Mouse (Mus musculus): ENCODE data around the gene Tceal3. TPM values are rescaled to one million over a fixed set of nuclear protein-coding genes. Genes with fewer than 3 reads are reported as not detected.
"Not testable (repeated sequence)": the region's sequence is repeated elsewhere in the genome, so short reads cannot be mapped to it uniquely, and the experiment has no call there.

Gene Tceal3
- 100 to 1,000 TPM; 150 to 189 (median 184) TPM for total RNA-seq (2022)

DNA sequence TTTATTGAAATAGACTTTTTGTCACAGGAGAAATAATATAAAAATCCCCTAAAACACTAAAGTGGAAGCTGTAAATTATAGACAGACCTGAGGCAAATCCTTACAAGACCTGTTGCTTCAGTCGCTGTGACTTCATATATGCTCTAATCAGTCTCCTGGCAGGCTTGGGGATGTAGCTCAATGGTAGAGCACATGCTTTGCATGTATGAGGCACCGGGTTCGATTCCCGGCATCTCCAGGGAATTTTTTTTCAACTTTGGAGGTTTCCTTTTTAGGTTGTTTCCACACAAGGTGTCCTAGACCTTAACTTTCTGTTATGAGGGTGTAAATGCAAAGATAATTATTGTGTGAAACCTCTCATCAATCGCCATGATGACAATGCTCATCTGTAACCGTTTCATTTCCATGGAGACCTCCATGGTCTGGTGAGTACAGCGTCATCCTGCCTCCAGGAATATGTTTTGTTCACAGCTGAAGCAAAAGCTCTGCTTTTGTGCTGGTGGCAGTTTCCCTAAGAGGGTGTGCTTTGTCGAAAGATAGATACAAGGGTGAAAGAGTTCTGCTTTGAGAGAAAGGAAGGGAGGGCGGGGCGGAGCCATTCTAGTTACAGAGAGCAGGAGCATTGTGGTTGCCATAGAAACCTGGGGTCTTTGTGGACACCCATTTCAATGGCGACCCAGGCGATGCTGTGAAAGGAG, at the start of gene Tceal3:
TSS of gene Tceal3 (plus strand) at position 644 of the 698 bp plus-strand sequence.
- DNase-seq (ENCODE audit: low spot score in 2 of 2) = peak; percentile 53 to 69

DNA sequence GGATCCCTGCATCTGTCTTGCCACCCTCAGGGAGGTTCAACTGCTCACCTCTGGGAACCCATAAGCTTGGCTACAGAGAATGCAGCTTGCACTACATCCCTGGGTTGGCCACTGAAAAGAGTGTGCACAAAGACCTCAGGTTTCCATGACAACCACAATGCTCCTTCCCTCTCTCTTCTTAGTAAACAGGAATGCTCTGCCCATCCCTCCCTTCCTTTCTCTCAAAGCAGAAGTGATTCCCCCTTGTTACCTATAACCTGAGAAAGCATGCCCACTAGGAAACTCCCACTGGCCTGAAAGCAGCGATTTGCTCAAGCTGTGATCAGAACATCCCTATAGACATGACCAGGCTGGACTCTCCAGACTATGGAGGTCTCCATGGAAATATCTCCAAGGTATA, 46.7 kb upstream of the Tceal3 start, which contains the start of gene Kir3dl2:
TSS of gene Kir3dl2 (minus strand) at position 101 of the 400 bp plus-strand sequence.
- DNase-seq (ENCODE audit: low spot score in 2 of 2) = not testable (repeated sequence)

DNA sequence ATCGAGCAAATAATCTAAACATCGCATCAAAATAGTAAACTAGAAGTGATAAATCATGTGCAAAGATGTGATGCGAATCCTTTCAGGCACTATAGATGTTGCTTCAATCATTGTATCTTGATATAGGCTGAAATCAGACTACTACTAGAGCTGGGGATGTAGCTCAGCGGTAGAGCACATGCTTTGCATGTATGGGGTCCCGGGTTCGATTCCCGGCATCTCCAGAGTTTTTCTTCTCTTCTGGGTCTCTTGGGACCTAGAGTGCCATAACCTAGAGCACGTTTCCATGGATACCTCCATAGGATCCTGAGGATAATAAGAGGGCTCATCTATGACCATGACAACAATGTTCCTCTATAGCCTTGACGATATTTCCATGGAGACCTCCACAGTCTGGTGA, 21.5 kb upstream of the Tceal3 start:
- DNase-seq (ENCODE audit: low spot score in 2 of 2) = not testable (repeated sequence)

DNA sequence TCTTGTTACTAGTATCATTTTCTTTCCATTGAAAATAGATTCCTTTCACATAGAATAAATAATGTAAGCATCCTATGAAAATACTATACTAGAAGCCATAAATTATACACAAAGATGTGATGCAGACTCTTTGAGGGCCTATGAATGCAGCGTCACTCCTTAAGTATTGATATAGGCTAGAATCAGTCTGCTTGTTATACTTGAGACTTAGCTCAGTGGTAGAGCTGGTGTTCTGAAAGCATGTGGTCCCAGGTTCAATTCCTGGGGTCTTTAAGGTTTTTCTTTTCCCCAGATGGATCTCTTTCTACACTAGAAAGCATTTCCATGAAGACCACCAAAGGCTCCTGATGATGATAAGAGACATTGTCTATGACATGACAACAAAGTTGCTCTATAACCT, 6.0 kb upstream of the Tceal3 start:
- DNase-seq (ENCODE audit: low spot score in 2 of 2) = no peak

DNA sequence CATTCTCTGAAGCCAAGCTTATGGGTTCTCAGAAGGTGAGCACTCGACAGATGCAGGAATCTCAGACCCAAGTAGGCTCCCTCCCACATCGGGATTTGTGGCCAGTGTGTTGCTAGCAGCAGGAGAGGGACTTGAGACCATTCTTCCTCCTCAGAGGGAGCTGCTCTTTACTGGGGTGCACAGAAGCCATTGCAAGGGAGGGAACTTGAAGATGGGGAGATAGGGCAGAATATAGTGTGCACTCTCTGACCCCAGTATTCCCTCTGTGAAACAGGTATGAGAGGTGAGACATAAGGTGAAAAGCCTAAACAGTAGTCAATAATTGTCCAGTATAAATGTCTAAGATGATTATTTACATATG, 235 bp downstream of the Tceal3 start:
- DNase-seq (ENCODE audit: low spot score in 2 of 2) = no peak

DNA sequence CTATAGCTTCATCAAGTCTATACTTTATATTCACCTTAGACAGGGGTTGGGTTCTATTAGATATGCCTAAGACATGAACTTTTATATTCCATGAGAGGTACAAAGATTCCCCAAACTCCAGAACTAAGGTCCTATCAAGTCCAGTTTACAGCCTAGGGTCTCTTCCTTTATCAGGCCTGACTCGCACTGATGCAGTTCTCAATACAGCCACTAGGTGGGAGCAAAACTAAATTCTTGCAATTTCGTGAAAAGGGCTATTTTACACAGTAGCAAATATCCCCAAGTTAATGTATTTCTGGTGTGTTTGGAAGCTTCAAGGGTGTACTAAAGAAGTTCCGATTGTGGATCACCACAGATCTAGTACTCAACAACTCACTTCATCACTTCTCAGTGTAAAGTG, 8.8 kb downstream of the Tceal3 start:
- peak in 1 of 2 experiments; percentile 16 for DNase-seq (ENCODE audit: low spot score in 2 of 2)

DNA sequence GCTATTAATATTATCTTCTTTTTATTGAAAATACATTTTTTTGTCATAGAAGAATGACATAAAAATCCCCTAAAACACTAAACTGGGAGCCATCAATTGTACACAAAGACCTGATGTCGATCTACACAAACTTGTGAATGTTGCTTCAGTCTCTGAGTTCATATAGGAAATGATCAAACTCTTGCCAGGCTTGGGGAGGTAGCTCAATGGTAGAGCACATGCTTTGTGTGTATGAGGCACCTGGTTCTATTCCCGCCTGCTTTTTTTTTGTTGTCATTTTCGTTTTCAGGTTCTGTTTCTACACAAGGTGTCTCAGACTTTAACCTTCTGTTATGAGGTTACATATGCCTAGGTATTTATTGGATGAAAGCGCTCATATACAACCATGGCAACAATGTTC, 16.3 kb downstream of the Tceal3 start:
- DNase-seq (ENCODE audit: low spot score in 2 of 2) = no peak

DNA sequence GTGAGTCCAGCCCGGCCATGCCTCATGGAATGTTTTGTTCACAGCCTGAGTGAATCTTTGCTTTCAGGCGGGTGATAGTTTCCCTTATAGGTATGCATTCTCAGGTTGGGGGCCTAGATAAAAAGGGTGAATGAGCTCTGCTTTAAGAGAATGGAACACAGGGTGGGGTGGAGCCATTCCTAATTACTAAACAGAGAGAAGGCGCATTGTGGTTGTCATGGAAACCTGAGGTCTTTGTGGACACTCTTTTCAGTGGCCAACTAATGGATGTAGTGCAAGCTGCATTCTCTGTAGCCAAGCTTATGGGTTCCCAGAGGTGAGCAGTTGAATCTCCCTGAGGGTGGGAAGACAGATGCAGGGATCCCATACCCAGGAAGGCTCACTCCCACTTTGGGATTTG, 16.8 kb downstream of the Tceal3 start:
- DNase-seq (ENCODE audit: low spot score in 2 of 2) = no peak

DNA sequence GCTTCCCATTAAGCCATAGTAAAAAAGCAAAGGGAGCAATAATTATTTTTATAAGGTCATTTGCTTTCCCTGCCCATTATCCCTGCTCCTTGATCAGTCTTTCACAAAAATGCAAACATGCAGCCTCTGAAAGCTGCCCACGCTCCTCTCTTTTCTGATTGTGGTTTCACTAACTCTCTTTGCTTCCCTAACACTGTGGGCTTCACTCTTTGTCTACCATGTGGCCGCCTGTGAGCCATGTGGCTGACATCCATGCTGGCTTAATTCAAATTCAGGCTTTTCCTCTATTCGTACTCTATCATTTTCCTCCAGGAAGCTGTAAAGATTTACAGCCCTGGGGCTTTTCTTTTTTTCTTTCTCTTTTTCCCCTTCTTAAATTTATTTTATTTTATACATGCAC, 20.7 kb downstream of the Tceal3 start:
- no peak for DNase-seq (ENCODE audit: low spot score in 2 of 2)

DNA sequence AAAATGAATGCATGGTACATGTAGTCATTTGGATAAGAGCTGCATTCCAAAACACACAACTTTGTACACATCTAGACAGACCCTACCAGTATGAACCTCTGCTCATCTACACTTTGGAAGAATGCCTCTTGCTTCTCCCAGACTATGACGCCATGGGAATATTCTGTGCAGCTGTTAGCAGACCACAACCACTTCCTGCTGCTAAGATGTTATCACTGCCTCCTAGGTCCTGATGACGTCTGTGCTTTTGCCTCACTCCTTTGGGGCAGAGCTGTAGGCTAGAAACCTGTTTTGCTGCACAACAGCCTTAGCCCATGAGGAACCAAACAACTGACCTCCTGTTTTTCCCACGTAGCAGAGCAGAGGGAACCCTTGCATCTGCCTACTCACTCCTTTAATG, 25.2 kb downstream of the Tceal3 start:
- DNase-seq (ENCODE audit: low spot score in 2 of 2) = not testable (repeated sequence)

DNA sequence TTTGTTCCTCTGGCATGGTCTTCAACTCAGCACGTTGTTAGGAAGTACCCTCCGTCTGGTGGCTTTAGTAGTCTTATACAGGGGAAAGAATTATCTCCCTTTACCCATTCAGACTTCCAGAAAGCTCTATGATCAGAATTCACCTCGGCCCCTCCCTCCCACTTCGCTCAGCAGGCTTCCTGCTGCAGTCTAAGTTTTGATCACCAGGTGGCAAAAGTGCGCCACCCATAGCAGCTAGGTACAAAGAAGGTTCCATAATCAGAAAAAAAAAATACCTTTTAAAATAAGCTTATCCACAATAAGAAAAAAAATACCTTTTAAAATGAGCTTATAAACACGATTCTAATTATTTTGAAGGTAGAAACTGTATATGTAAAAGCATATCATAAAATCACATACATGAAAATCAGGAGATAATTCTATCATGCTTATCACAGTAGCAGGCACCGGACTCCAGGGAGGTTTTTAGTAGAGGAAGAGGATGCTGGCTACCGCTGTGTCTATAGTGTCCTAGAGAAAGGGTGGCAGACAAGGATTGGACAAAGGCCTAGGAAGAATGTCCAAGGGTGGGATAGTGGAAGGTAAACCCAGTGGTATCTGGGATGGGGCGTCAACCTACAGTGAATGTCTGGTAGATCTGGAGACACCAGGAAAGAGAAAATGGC, 34.4 kb downstream of the Tceal3 start:
- DNase-seq (ENCODE audit: low spot score in 2 of 2) = peak; percentile 12 to 15

DNA sequence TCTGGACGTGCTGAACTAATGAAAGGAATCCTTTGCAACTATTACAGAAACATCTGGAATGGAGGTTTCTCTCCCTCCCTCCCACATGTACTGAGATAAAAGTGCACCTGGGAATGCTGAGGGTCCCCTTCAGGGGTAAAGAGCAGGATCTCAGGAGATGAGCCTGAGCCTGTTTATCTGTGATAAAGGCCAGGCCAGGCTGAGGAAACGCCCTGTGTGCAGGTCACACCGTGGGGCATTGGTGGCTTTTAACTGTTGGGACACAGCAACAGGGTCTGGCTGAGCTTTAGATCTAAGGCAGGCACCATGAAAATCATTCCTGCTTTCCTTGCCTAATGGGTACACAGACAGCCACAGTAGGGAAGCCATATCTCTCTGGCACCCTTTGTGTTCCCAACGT, 35.3 kb downstream of the Tceal3 start:
- DNase-seq (ENCODE audit: low spot score in 2 of 2) = no peak

DNA sequence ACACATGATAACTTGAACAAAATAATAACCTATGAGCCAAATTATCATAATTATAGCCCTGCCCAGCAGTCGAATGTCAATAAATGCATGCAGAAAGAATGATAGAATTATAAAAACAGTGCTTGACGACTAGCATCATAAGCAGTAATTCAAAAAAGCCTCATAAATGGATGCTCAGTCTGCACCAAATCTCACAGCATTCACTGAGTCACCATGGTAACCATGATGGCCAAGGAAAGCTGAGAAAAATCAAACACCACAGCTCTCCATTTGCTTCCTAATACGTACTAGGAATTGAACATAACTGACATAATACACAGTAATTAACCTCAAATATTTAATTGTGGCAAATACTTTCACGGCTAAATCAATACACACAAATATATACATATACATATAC, 44.5 kb downstream of the Tceal3 start:
- DNase-seq (ENCODE audit: low spot score in 2 of 2) = no peak

DNA sequence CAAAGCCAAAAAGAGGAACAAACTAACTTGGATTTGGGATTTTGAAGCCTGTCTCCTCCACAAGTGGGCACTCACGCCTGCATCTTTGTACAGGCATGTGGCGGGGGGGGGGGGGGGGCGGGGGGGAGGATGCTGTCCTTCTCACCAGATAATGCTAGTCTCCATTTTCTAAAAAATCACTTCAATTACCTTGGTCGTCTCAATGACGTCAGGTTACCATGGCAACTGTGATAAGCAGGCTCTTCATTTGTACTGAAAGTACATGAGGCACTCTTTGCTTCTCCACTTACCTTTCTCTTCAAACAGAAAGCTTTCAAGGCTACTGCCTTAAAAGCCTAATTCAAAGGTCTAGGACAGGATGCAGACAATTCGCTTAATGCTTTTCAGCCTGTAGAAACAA, 49.1 kb downstream of the Tceal3 start:
- DNase-seq (ENCODE audit: low spot score in 2 of 2) = peak in 1 of 2 experiments; percentile 18

DNA sequence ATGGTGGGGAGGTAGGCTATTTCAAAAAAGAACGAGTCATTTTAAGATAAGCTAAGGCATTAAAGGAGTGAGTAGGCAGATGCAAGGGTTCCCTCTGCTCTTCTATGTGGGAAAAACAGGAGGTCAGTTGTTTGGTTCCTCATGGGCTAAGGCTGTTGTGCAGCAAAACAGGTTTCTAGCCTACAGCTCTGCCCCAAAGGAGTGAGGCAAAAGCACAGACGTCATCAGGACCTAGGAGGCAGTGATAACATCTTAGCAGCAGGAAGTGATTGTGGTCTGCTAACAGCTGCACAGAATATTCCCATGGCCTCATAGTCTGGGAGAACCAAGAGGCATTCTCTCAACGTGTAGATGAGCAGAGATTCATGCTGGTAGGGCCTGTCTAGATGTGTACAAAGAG, 55.2 kb downstream of the Tceal3 start:
- DNase-seq (ENCODE audit: low spot score in 2 of 2) = not testable (repeated sequence)

DNA sequence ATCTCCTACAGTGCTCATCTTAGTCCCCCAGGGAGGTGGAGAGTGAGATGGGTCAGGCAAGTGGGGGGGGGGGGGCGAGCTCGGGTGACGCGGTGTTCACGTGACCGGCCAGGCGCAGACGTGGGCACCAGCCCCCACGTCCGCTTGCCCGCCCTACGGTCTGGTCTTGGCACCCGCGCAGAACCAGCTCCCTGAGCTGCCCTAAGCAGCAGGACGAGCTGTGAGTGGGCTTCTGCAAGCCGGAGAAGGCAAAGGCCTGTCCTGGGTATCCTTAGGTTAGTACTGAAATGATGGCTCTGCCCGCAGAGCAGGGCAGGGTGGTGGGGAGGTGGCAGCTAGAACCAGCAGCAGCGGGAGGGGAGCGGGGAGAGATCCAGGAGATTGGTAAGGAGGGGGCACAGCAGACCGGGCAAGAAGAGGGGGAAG, 75.7 kb downstream of the Tceal3 start:
- peak; percentile 8 to 15 for DNase-seq (ENCODE audit: low spot score in 2 of 2)

DNA sequence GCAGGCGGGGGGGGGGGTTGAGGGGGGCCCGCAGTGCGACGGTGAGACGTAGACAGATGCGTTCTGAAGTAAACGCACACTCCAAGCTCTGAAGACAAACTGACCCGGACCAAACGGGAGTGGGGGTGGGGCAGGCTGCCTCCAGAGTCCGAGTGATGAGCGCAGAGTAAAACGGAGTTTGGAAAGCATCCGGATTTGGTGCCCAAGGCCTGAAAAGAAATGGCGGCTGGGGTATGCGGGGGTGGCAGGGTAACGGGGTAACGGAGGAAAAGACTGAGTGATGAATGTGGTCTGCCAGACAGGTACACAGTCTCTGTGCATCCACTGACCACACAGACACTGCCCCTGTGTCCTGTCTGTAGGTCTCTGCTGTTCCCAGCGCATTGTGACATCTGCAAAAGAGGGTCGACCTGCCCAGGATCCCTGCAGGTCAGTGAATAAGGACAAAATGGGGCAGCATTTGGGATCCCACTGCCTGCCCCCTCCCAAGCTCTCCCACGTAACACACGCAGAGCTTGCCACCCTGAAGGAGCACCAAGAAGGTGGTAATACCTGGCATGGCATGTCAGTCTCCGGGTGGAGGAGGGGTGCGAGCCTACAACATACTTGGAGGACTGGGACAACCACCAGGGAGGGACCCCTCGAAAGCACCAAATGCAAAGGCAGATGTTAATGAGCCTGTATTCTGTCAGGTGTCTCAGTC, 76.3 kb downstream of the Tceal3 start:
- DNase-seq (ENCODE audit: low spot score in 2 of 2) = peak; percentile 19 to 25

DNA sequence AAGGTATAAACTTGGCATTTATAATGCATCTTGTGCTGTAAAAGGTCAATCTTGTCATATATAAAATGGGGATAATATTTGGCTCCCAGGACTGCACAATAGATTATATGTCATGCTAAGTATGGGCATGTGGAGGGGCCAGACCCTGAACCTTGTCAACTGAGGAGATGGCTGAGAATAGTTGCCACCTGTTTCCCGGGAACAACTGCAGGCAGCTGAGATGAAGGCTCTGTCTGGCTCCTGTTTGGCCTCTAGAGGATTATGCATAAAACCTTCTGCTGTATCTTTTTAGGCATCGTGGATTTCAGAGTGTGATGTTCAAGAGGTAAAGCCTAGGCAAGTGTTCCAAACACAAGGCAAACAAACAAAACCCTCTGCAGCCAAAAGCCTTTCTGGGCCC, 78.2 kb downstream of the Tceal3 start:
- no peak for DNase-seq (ENCODE audit: low spot score in 2 of 2)

DNA sequence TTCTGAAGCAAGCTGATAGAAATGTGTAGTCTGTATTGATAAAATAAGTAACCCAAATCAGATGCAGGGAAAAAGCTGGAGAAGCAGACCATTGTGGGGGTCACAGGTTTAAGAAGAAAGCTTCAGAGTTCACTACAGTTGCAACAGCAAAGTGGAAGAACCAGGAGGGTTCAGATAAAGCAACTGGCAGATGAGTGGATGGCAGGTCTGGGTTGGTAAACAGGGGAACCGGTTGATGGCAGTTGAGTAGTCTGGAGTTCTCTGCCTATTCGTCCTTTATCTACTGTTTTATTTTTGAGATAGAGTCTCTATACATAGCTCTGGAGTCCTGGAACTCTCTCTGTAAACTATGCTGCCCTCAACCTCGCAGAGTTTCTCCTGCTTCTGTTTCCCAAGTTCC, 90.3 kb downstream of the Tceal3 start:
- DNase-seq (ENCODE audit: low spot score in 2 of 2) = no peak

DNA sequence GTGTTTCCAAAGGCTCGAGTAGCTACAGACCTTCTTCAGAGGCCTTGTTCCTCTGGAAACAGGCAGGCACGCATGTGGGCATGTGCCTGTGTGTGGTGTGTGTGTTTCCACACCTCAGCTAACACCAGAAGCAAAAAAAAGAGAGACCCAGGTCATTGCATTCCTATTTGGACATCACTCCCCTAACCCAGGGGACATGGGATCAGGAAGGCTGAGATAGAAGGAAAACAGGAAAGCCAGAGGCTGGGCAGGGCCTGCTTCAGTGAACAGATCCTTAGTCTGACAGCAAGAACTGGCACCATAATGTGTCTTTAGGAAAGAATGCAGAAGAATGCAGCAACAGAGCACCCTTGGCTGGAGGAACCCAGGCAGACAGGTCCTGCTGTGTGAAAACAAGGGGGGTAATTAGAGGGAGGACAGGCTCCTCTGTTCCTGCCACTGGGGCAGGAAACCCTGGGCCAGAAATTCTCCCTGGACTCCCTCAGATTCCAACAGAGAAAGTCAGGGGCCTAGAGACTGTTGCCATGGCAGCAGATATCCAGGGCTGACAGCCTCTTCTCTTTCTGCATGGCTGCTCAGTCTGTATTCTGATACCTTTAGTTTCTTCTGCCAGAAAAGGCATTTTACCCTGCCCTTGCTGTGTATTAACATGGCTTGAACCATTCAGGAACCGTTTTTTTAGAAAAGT, 101.1 kb downstream of the Tceal3 start:
- not testable (repeated sequence) for DNase-seq (ENCODE audit: low spot score in 2 of 2)

DNA sequence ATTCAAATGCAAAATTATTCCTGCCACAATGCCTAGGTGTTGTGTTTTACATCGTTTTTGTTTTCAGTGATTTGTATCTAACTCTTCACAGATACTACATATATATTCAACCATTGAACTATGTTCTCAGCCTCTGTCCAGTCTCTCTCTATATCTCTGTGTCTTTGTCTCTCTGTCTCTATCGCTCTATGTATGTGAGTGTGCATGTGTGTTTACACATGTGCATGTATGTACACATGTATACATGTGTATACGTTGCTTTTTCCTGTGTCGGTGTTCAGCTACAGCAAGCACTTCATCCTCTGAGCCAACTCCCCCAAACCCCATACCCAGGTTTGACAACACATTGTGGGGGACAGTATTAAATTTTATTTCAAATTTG, 101.6 kb downstream of the Tceal3 start:
- DNase-seq (ENCODE audit: low spot score in 2 of 2) = no peak

DNA sequence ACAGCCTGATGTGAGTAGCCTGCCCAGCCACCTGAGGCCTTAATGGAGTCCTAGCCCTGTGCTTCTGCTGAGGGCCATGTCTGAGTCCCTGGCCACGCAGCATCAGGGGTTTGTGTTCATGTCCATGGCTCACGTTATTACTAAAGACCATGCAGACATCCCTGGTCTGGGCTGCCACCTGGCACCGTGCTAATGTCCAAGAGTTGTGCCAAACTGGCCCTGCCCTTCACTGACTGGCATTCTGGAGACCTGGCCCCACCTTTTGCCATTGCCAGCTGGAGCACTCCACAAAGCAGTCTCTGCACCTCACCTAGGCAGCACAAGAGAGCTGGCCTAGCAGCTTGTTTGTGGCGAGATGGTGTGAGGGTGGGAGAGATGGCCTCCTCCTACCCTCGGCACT, 102.6 kb downstream of the Tceal3 start:
- no peak for DNase-seq (ENCODE audit: low spot score in 2 of 2)
